Mouse (Mus musculus): ENCODE results near the gene Smim14. TPM values are rescaled to one million over a fixed set of nuclear protein-coding genes. Genes with fewer than 3 reads are reported as not detected.
A peak's percentile ranks its signal among the peaks of the same experiment; 100 is the strongest.
"Not testable (repeated sequence)": the region's sequence is repeated elsewhere in the genome, so short reads cannot be mapped to it uniquely, and the experiment has no call there.

The Smim14 gene
- total and polyA plus RNA-seq, 2 experiments from 2014 or later: 156 to 190 TPM

DNA sequence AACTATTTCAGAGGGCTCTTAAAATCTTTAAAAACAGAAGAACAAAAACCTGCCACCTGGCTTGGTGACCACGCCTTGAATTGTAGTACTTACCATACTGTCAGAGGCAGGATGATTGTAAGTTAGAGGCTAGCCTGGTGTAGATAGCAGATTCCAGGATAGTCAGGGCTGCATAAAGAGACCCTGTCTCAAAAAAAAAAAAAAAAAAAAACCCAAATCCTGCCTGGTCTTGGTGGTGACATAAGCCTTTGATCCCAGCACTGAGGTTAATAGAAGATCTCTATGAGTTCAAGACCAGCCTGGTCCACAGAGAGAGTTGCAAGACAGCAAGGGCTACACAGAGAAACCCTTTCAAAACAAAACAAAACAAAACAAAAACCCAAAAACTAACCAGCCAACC is 6.5 kb upstream of the Smim14 start:
- DNase-seq (ENCODE audit: low spot score) (no peak), ATAC-seq (ENCODE audit: insufficient read depth, low read depth) (no peak)
- no peak overlapping the region for H3K4me3 ChIP-seq (ENCODE audit: low read depth, low read length)
- H3K9ac ChIP-seq (replicated peaks; ENCODE audit: low read depth, low read length): no peak overlapping the region
- H3K4me1 ChIP-seq (ENCODE audit: control insufficient read depth, insufficient read depth): peaks cover 15% of the 10 kb centered on the region
- WGBS: 90% methylated on average over 1 of the region's 1 CpGs
- no peak overlapping the region for H3K4me2 ChIP-seq (ENCODE audit: low read depth, low read length)
- no peaks in the 10 kb centered on the region for H3K36me3 ChIP-seq (replicated peaks; ENCODE audit: control insufficient read depth, insufficient read depth, low read length)
- H3K27me3 ChIP-seq (ENCODE audit: control insufficient read depth, insufficient read depth, low read length): no peaks in the 10 kb centered on the region
- TF ChIP-seq EP300 (IDR thresholded peaks at IDR 0.05; ENCODE audit: low read depth): no peak
- TF ChIP-seq CTCF (IDR thresholded peaks at IDR 0.05; ENCODE audit: low read depth): no peak
- no peaks in the 10 kb centered on the region for H3K9me3 ChIP-seq (replicated peaks; ENCODE audit: control insufficient read depth, low read length)
- H3K27ac ChIP-seq (ENCODE audit: low read depth): no peak overlapping the region

DNA sequence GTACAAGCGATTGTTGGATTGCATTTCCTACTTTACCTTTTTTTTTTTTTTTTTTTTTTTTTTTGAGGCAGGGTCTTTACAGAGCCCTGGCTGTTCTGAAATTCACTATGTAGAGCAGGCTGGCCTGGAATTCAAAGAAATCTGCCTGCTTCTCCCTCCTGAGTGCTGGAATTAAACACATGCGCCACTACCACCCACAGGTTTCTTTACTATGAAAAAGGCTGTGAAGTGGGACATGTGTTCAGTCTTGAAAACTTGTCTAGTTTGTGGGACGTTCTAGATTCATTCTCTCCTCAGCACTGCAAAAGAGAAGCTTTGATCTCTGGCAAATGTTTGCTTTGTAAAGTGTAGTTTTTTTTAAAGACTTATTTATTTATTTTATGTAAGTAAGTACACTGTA is 4.9 kb upstream of the Smim14 start:
- H3K27me3 ChIP-seq (ENCODE audit: control insufficient read depth, insufficient read depth, low read length): no peaks in the 10 kb centered on the region
- DNase-seq (ENCODE audit: low spot score): no peak
- TF ChIP-seq EP300 (IDR thresholded peaks at IDR 0.05; ENCODE audit: low read depth) (no peak), CTCF (IDR thresholded peaks at IDR 0.05; ENCODE audit: low read depth) (no peak)
- no peak overlapping the region for H3K4me3 ChIP-seq (ENCODE audit: low read depth, low read length)
- H3K27ac ChIP-seq (ENCODE audit: low read depth): no peak overlapping the region
- 75% methylated on average over 3 of the region's 3 CpGs for WGBS
- no peaks in the 10 kb centered on the region for H3K9me3 ChIP-seq (replicated peaks; ENCODE audit: control insufficient read depth, low read length)
- H3K9ac ChIP-seq (replicated peaks; ENCODE audit: low read depth, low read length): no peak overlapping the region
- ATAC-seq (ENCODE audit: insufficient read depth, low read depth): no peak
- no peak overlapping the region for H3K4me2 ChIP-seq (ENCODE audit: low read depth, low read length)
- H3K4me1 ChIP-seq (ENCODE audit: control insufficient read depth, insufficient read depth): peaks cover 15% of the 10 kb centered on the region
- H3K36me3 ChIP-seq (replicated peaks; ENCODE audit: control insufficient read depth, insufficient read depth, low read length): no peaks in the 10 kb centered on the region

- H3K4me2 ChIP-seq (ENCODE audit: low read depth, low read length): no peak overlapping the region
- no peak overlapping the region for H3K4me3 ChIP-seq (ENCODE audit: low read depth, low read length)
Observed at GRCm38 (mm10) chr5:65539786-65540185, 2.8 kb upstream of the Smim14 start.

GRCm38 (mm10) chr5:65538829-65539228 is 1.8 kb upstream of the Smim14 start:
- Histone ChIP-seq H3K36me3 (replicated peaks; ENCODE audit: control insufficient read depth, insufficient read depth, low read length) (no peaks in the 10 kb centered on the region), H3K9ac (replicated peaks; ENCODE audit: low read depth, low read length) (no peak overlapping the region), H3K4me1 (ENCODE audit: control insufficient read depth, insufficient read depth) (peaks cover 15% of the 10 kb centered on the region), H3K9me3 (replicated peaks; ENCODE audit: control insufficient read depth, low read length) (no peaks in the 10 kb centered on the region), H3K27me3 (ENCODE audit: control insufficient read depth, insufficient read depth, low read length) (no peaks in the 10 kb centered on the region), H3K4me3 (ENCODE audit: low read depth, low read length) (peak overlapping the region; percentile 26; the same call in 1 of the 2 replicates), H3K27ac (ENCODE audit: low read depth) (no peak overlapping the region), H3K4me2 (ENCODE audit: low read depth, low read length) (peak overlapping the region; percentile 52)
- TF ChIP-seq CTCF (IDR thresholded peaks at IDR 0.05; ENCODE audit: low read depth): no peak
- no peak for TF ChIP-seq EP300 (IDR thresholded peaks at IDR 0.05; ENCODE audit: low read depth)
- ATAC-seq (ENCODE audit: insufficient read depth, low read depth): no peak
- DNase-seq (ENCODE audit: low spot score): no peak
- 39% methylated on average over 4 of the region's 4 CpGs for WGBS

More at GRCm38 (mm10) chr5:65539786-65540185, 2.8 kb upstream of the Smim14 start:
- Histone ChIP-seq H3K27ac (ENCODE audit: low read depth) (no peak overlapping the region), H3K27me3 (ENCODE audit: control insufficient read depth, insufficient read depth, low read length) (no peaks in the 10 kb centered on the region), H3K9me3 (replicated peaks; ENCODE audit: control insufficient read depth, low read length) (no peaks in the 10 kb centered on the region), H3K36me3 (replicated peaks; ENCODE audit: control insufficient read depth, insufficient read depth, low read length) (no peaks in the 10 kb centered on the region), H3K9ac (replicated peaks; ENCODE audit: low read depth, low read length) (no peak overlapping the region), H3K4me1 (ENCODE audit: control insufficient read depth, insufficient read depth) (peaks cover 15% of the 10 kb centered on the region)
- TF ChIP-seq CTCF (IDR thresholded peaks at IDR 0.05; ENCODE audit: low read depth): no peak
- 87% methylated on average over 3 of the region's 3 CpGs for WGBS
- no peak for DNase-seq (ENCODE audit: low spot score)
- ATAC-seq (ENCODE audit: insufficient read depth, low read depth): no peak

GRCm38 (mm10) chr5:65538121-65538520 is 1.1 kb upstream of the Smim14 start:
- H3K4me2 ChIP-seq (ENCODE audit: low read depth, low read length): peak overlapping the region; percentile 77
- H3K9ac ChIP-seq (replicated peaks; ENCODE audit: low read depth, low read length): peak overlapping the region; percentile 88
- no peaks in the 10 kb centered on the region for H3K9me3 ChIP-seq (replicated peaks; ENCODE audit: control insufficient read depth, low read length)
- WGBS: under 1% methylated on average over 4 of the region's 4 CpGs
- peak overlapping the region; percentile 99 for H3K27ac ChIP-seq (ENCODE audit: low read depth)
- DNase-seq (ENCODE audit: low spot score) (no peak), ATAC-seq (ENCODE audit: insufficient read depth, low read depth) (no peak)
- H3K27me3 ChIP-seq (ENCODE audit: control insufficient read depth, insufficient read depth, low read length): no peaks in the 10 kb centered on the region
- no peaks in the 10 kb centered on the region for H3K36me3 ChIP-seq (replicated peaks; ENCODE audit: control insufficient read depth, insufficient read depth, low read length)
- peaks cover 15% of the 10 kb centered on the region for H3K4me1 ChIP-seq (ENCODE audit: control insufficient read depth, insufficient read depth)
- peak overlapping the region; percentile 85 for H3K4me3 ChIP-seq (ENCODE audit: low read depth, low read length)
- no peak for TF ChIP-seq EP300 (IDR thresholded peaks at IDR 0.05; ENCODE audit: low read depth)
- no peak for TF ChIP-seq CTCF (IDR thresholded peaks at IDR 0.05; ENCODE audit: low read depth)

GRCm38 (mm10) chr5:65537420-65538071 is 562 bp upstream of the Smim14 start:
- DNase-seq (ENCODE audit: low spot score) (peak; percentile 51), ATAC-seq (ENCODE audit: insufficient read depth, low read depth) (peak; percentile 67)
- H3K27me3 ChIP-seq (ENCODE audit: control insufficient read depth, insufficient read depth, low read length): no peaks in the 10 kb centered on the region
- H3K4me3 ChIP-seq (ENCODE audit: low read depth, low read length): peak overlapping the region; percentile 85
- no peaks in the 10 kb centered on the region for H3K9me3 ChIP-seq (replicated peaks; ENCODE audit: control insufficient read depth, low read length)
- 0% methylated on average over 37 of the region's 59 CpGs for WGBS
- H3K9ac ChIP-seq (replicated peaks; ENCODE audit: low read depth, low read length): peak overlapping the region; percentile 88
- H3K4me1 ChIP-seq (ENCODE audit: control insufficient read depth, insufficient read depth): peaks cover 15% of the 10 kb centered on the region
- TF ChIP-seq CTCF (IDR thresholded peaks at IDR 0.05; ENCODE audit: low read depth) (no peak), EP300 (IDR thresholded peaks at IDR 0.05; ENCODE audit: low read depth) (peak; percentile 52; the same call in 1 of the 2 replicates)
- peak overlapping the region; percentile 77 for H3K4me2 ChIP-seq (ENCODE audit: low read depth, low read length)
- no peaks in the 10 kb centered on the region for H3K36me3 ChIP-seq (replicated peaks; ENCODE audit: control insufficient read depth, insufficient read depth, low read length)
- peak overlapping the region; percentile 99 for H3K27ac ChIP-seq (ENCODE audit: low read depth)

DNA sequence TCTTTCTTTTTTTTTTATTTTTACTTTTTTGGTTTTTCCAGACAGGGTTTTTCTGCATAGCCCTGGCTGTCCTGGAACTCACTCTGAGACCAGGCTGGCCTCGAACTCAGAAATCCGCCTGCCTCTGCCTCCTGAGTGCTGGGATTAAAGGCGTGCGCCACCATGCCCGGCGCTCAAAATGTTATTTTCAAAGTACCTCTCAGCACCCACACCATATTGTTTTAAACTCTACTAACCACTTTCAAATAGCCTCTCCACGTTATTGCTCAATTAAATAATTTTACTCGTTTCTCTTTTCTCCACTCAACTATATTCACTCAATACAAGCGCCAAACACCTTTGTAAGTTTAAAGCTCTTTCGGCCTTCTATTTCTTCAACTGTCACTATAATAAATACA is 917 bp downstream of the Smim14 start:
- H3K9me3 ChIP-seq (replicated peaks; ENCODE audit: control insufficient read depth, low read length); ATAC-seq (ENCODE audit: insufficient read depth, low read depth); DNase-seq (ENCODE audit: low spot score); H3K27me3 ChIP-seq (ENCODE audit: control insufficient read depth, insufficient read depth, low read length); H3K36me3 ChIP-seq (replicated peaks; ENCODE audit: control insufficient read depth, insufficient read depth, low read length): not testable (repeated sequence)
- peak overlapping the region; percentile 88 for H3K9ac ChIP-seq (replicated peaks; ENCODE audit: low read depth, low read length)
- H3K4me3 ChIP-seq (ENCODE audit: low read depth, low read length): peak overlapping the region; percentile 85
- peaks cover 15% of the 10 kb centered on the region for H3K4me1 ChIP-seq (ENCODE audit: control insufficient read depth, insufficient read depth)
- WGBS: 73% methylated on average over 10 of the region's 10 CpGs
- H3K4me2 ChIP-seq (ENCODE audit: low read depth, low read length): peak overlapping the region; percentile 77
- peak overlapping the region; percentile 99 for H3K27ac ChIP-seq (ENCODE audit: low read depth)
